In genomic region chr10:122006606-122007005, GRCm38 (mm10) we compare ENCODE assay signal across 17 mouse cellular contexts. TPM values are rescaled to one million over a fixed set of nuclear protein-coding genes. Genes with fewer than 3 reads are reported as not detected.
DNase-seq lines count a peak whose midpoint lies in the region; ATAC-seq and TF ChIP-seq lines count a peak whose summit lies in the region.
"Had no signal": no experiment of that assay in that cellular context is flagged by ENCODE, and none has a peak within 500 bp of the region (broad histone marks: within the 10 kb centered on the region; RNA-seq: fewer than 3 reads in every experiment).

No protein-coding gene starts in this region.

- no peak overlapping the region for H3K9ac ChIP-seq in forebrain, embryonic 15.5 days (replicated peaks)
- H3K9ac ChIP-seq in heart, postnatal 0 days (replicated peaks; ENCODE audit: low read depth, low read length) = no peak overlapping the region
- no peak overlapping the region for H3K9ac ChIP-seq in heart, embryonic 11.5 days (ENCODE audit: low read depth, low read length)
- H3K9ac ChIP-seq in lung, postnatal 0 days (replicated peaks; ENCODE audit: low read depth) = no peak overlapping the region
- H3K9ac ChIP-seq: midbrain, embryonic 12.5 days had no signal

- ATAC-seq in forebrain, embryonic 15.5 days (replicated peaks) = no peak
- no peak for ATAC-seq in heart, postnatal 0 days (ENCODE audit: insufficient read depth, low read depth)
- no peak for ATAC-seq in heart, embryonic 11.5 days (replicated peaks; ENCODE audit: insufficient number of reproducible peaks, low FRiP score, low TSS enrichment)
- ATAC-seq in lung, postnatal 0 days = no peak
- ATAC-seq: activated CD4-positive, CD25-positive, alpha-beta regulatory T cell, adult 4 months had no signal

- no peak overlapping the region for H3K4me3 ChIP-seq in forebrain, embryonic 10.5 days
- no peak overlapping the region for H3K4me3 ChIP-seq in forebrain, embryonic 15.5 days
- no peak overlapping the region for H3K4me3 ChIP-seq in heart, postnatal 0 days (ENCODE audit: low read depth, low read length)
- H3K4me3 ChIP-seq in heart, embryonic 11.5 days (ENCODE audit: low read depth, low read length) = no peak overlapping the region
- no peak overlapping the region for H3K4me3 ChIP-seq in lung, postnatal 0 days (ENCODE audit: low read depth, low read length)
- no peak overlapping the region for H3K4me3 ChIP-seq in limb, embryonic 10.5 days
- H3K4me3 ChIP-seq: midbrain, embryonic 12.5 days had no signal

- peaks cover 7% of the 10 kb centered on the region; the same call in 1 of the 2 replicates for H3K9me3 ChIP-seq in forebrain, embryonic 10.5 days
- no peaks in the 10 kb centered on the region for H3K9me3 ChIP-seq in forebrain, embryonic 15.5 days
- no peaks in the 10 kb centered on the region for H3K9me3 ChIP-seq in heart, postnatal 0 days (replicated peaks; ENCODE audit: control insufficient read depth, low read length)
- H3K9me3 ChIP-seq in heart, embryonic 11.5 days (replicated peaks; ENCODE audit: control insufficient read depth, low read length) = no peaks in the 10 kb centered on the region
- H3K9me3 ChIP-seq in lung, postnatal 0 days (ENCODE audit: low read length) = no peaks in the 10 kb centered on the region
- no peaks in the 10 kb centered on the region for H3K9me3 ChIP-seq in limb, embryonic 10.5 days (replicated peaks)

- WGBS in forebrain, embryonic 10.5 days = 45% methylated on average over 5 of the region's 5 CpGs
- WGBS in forebrain, embryonic 15.5 days = 43% methylated on average over 5 of the region's 5 CpGs
- WGBS in heart, postnatal 0 days = 29% methylated on average over 5 of the region's 5 CpGs
- WGBS in heart, embryonic 11.5 days (ENCODE audit: insufficient replicate concordance) = 35% methylated on average over 5 of the region's 5 CpGs
- 35% methylated on average over 5 of the region's 5 CpGs for WGBS in lung, postnatal 0 days
- WGBS in limb, embryonic 10.5 days = 67% methylated on average over 5 of the region's 5 CpGs

- H3K36me3 ChIP-seq in forebrain, embryonic 10.5 days (replicated peaks) = peaks cover 13% of the 10 kb centered on the region; the same call in 1 of the 2 replicates
- H3K36me3 ChIP-seq in forebrain, embryonic 15.5 days = no peaks in the 10 kb centered on the region
- no peaks in the 10 kb centered on the region for H3K36me3 ChIP-seq in heart, postnatal 0 days (replicated peaks; ENCODE audit: control insufficient read depth, insufficient read depth, low read length)
- H3K36me3 ChIP-seq in heart, embryonic 11.5 days (ENCODE audit: control insufficient read depth, insufficient read depth, low read length) = no peaks in the 10 kb centered on the region
- H3K36me3 ChIP-seq in lung, postnatal 0 days (ENCODE audit: insufficient read depth, low read length) = no peaks in the 10 kb centered on the region
- H3K36me3 ChIP-seq in limb, embryonic 10.5 days = no peaks in the 10 kb centered on the region; the same call in 1 of the 2 replicates
- H3K36me3 ChIP-seq: midbrain, embryonic 12.5 days had no signal

- no peaks in the 10 kb centered on the region for H3K27me3 ChIP-seq in forebrain, embryonic 10.5 days (ENCODE audit: poor library complexity, severe bottlenecking)
- H3K27me3 ChIP-seq in forebrain, embryonic 15.5 days = no peaks in the 10 kb centered on the region
- H3K27me3 ChIP-seq in heart, postnatal 0 days (ENCODE audit: control insufficient read depth, insufficient read depth, low read length) = no peaks in the 10 kb centered on the region
- H3K27me3 ChIP-seq in heart, embryonic 11.5 days (ENCODE audit: control insufficient read depth, insufficient read depth, low read length) = no peaks in the 10 kb centered on the region
- no peaks in the 10 kb centered on the region for H3K27me3 ChIP-seq in lung, postnatal 0 days (replicated peaks; ENCODE audit: insufficient read depth, low read length)
- no peaks in the 10 kb centered on the region for H3K27me3 ChIP-seq in limb, embryonic 10.5 days (ENCODE audit: low read depth, poor library complexity, severe bottlenecking)
- H3K27me3 ChIP-seq: midbrain, embryonic 12.5 days had no signal

- TF ChIP-seq EP300 in heart, postnatal 0 days (IDR thresholded peaks at IDR 0.05; ENCODE audit: low read depth) = no peak
- no peak for TF ChIP-seq EP300 in lung, postnatal 0 days (IDR thresholded peaks at IDR 0.05)

- no peak for DNase-seq in forebrain, embryonic 10.5 days (ENCODE audit: extremely low spot score, low spot score)
- DNase-seq in heart, postnatal 0 days (ENCODE audit: low spot score) = peak; percentile 40
- DNase-seq in lung, postnatal 0 days (ENCODE audit: low spot score) = no peak
- no peak for DNase-seq in lung, postnatal 10 days
- DNase-seq in limb, embryonic 10.5 days (ENCODE audit: low spot score) = no peak
- DNase-seq in cerebellum, adult 9-10 months = no peak
- DNase-seq: adrenal gland, postnatal 36 days; cerebellum, adult 8-10 months; gastrocnemius, postnatal 10 days; retina, postnatal 1 day; right cerebral cortex, postnatal 4 days had no signal

- H3K4me2 ChIP-seq in forebrain, embryonic 15.5 days (replicated peaks) = no peak overlapping the region
- H3K4me2 ChIP-seq in heart, postnatal 0 days (ENCODE audit: low read depth, low read length) = peak overlapping the region; percentile 5; the same call in 1 of the 2 replicates
- no peak overlapping the region for H3K4me2 ChIP-seq in heart, embryonic 11.5 days
- H3K4me2 ChIP-seq in lung, postnatal 0 days (replicated peaks; ENCODE audit: low read depth, low read length) = no peak overlapping the region
- H3K4me2 ChIP-seq: liver, embryonic 11.5 days; midbrain, embryonic 12.5 days had no signal

- no peak for TF ChIP-seq CTCF in heart, postnatal 0 days (IDR thresholded peaks at IDR 0.05; ENCODE audit: low read depth)
- no peak for TF ChIP-seq CTCF in lung, postnatal 0 days (IDR thresholded peaks at IDR 0.05)

- H3K27ac ChIP-seq in forebrain, embryonic 10.5 days = 0 out of 2 replicates have a peak overlapping the region, but pooled peaks have one; percentile 40
- H3K27ac ChIP-seq in forebrain, embryonic 15.5 days (replicated peaks) = no peak overlapping the region
- peak overlapping the region; percentile 22 for H3K27ac ChIP-seq in heart, postnatal 0 days (ENCODE audit: low read depth)
- no peak overlapping the region for H3K27ac ChIP-seq in heart, embryonic 11.5 days (ENCODE audit: low read depth, low read length)
- H3K27ac ChIP-seq in lung, postnatal 0 days (ENCODE audit: low read length) = peak overlapping the region; percentile 28
- 0 out of 2 replicates have a peak overlapping the region, but pooled peaks have one; percentile 19 for H3K27ac ChIP-seq in limb, embryonic 10.5 days
- H3K27ac ChIP-seq: macrophage; midbrain, embryonic 12.5 days had no signal

- H3K4me1 ChIP-seq in forebrain, embryonic 10.5 days = peaks cover 17% of the 10 kb centered on the region
- H3K4me1 ChIP-seq in forebrain, embryonic 15.5 days = peaks cover 15% of the 10 kb centered on the region
- peaks cover 45% of the 10 kb centered on the region for H3K4me1 ChIP-seq in heart, postnatal 0 days (ENCODE audit: control insufficient read depth, insufficient read depth)
- peaks cover 42% of the 10 kb centered on the region for H3K4me1 ChIP-seq in heart, embryonic 11.5 days (ENCODE audit: control insufficient read depth, insufficient read depth, low read length)
- H3K4me1 ChIP-seq in lung, postnatal 0 days (ENCODE audit: insufficient read depth, low read depth, low read length) = peaks cover 26% of the 10 kb centered on the region; the same call in 1 of the 2 replicates
- H3K4me1 ChIP-seq in limb, embryonic 10.5 days = peaks cover 19% of the 10 kb centered on the region

RNA-seq across cellular contexts. Expression of gene Srgap1, which starts 40.5 kb away (rescaled TPM):
- polyA plus RNA-seq in forebrain, embryonic 10.5 days (2016; fragmentation: Nextera tagmentation; extraction: Ambion mirVana) = 6.5 and 6.9 TPM in 2 replicates
- 31.9 and 34.7 TPM in 2 replicates for polyA plus RNA-seq in forebrain, embryonic 15.5 days (2015; fragmentation: Nextera tagmentation; extraction: Ambion mirVana)
- 3.4 and 4.0 TPM in 2 replicates for total RNA-seq in heart, postnatal 0 days (2014; rRNA removed; ENCODE audit: low replicate concordance)
- 4.9 and 5.0 TPM in 2 replicates for polyA plus RNA-seq in heart, postnatal 0 days (2015; fragmentation: Nextera tagmentation; extraction: Ambion mirVana)
- 3.3 and 8.2 TPM in 2 replicates for polyA plus RNA-seq in heart, embryonic 11.5 days (2014; fragmentation: Nextera tagmentation; extraction: Ambion mirVana)
- 7.4 and 11.8 TPM in 2 replicates for polyA plus RNA-seq in lung, postnatal 0 days (2015; fragmentation: Nextera tagmentation; extraction: Ambion mirVana)
- 5.4 and 6.6 TPM in 2 replicates for polyA plus RNA-seq in limb, embryonic 10.5 days (2016; fragmentation: Nextera tagmentation; extraction: Ambion mirVana)

Comparison
In these comparisons a context has a peak if more than half of its experiments do, and no peak if none do; other contexts are left out.
1. H3K27ac ChIP-seq: peak in forebrain, embryonic 10.5 days (single experiment), heart, postnatal 0 days (single experiment), lung, postnatal 0 days (single experiment) and limb, embryonic 10.5 days (single experiment); none in forebrain, embryonic 15.5 days (single experiment) and heart, embryonic 11.5 days (single experiment).